Mouse (Mus musculus) layer of hippocampus, adult 2 months (tissue): ENCODE results near the gene Rab36. TPM values are rescaled to one million over a fixed set of nuclear protein-coding genes. Genes with fewer than 3 reads are reported as not detected.

Source experiments
- DNase-seq, 2 experiments: peaks; one replicate each; pipeline ENCODE4 v3.0.0; 2022; ENCODE audit warnings: low spot score in 2 of 2
- H3K27ac ChIP-seq: fragments of 200-600 bp; 2 replicates; pipeline ENCODE4 v1.8.1; 2022
- H3K4me3 ChIP-seq: fragments of 200-600 bp; 2 replicates; pipeline ENCODE4 v1.8.1; 2022; ENCODE audit warnings: mild to moderate bottlenecking
- CTCF ChIP-seq: fragments of 200-600 bp; conservative IDR thresholded peaks from 2 replicates; pipeline ENCODE4 v1.8.1; 2022; ENCODE audit warnings: antibody characterized with exemption, mild to moderate bottlenecking, moderate library complexity
- total RNA-seq, 2 experiments: library from RNA; stranded (reverse); gene quantifications; 2 replicates each; pipeline ENCODE4 v1.2.3; 2021

The Rab36 gene
- total RNA-seq, 2 experiments from 2014 or later: 33.6 to 34.6 TPM

DNA sequence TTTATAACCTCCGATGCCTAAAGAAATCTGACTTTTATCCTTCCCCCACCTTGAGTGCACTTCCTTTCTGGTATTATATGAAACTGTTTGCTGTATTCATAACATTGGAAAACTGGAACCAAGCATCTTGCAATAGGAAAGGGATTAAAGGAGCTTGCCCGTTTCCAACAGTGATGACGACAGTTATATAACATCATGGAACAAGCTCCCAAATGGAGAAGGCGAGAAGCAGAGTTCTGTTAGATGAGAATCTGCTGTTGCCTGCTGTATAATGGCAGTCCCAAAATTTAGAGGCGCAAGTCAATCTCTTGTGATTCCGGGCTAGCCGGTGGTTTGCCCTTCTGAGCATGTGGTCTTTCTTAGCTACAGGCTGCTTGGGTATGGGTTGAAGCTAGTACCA is 58.4 kb downstream of the Rab36 start:
- peak overlapping the region; percentile 83 for H3K27ac ChIP-seq
- DNase-seq: peak in 1 of 2 experiments; percentile 42

DNA sequence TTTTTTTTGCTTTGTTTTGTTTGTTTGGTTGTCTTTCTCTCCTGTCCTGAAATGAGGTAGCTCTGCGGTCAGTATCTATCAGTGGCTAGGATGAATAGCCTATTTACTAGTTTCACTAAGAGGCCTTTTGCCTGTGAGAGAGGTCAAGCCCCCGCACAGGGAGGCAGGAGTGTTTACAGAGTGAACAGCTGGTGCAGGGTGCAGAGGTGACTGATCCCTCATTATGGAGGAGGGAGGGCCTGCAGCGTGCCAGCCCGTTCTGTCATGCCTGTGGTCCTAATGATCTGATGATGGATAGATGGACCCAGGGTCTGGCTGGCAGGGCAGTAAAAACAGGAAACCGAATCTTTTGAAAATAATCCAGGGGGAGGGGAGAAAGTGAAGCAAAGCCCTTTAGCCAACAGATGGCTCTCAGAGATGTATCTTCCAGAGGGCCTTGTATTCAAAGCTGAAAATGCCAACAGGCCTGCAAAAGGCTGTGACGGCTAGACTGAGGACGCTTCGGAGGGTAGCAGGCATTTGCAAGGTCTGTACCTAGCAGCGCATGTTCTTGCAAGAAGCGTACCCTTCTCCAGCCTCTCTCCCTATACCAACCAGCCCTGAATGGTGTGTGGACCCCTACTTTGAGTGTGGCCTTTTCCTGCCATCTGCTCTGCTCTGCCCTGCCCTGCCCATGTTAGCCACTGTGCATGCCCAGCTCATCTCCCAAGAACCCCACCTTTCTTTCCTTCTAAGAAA is 61.8 kb downstream of the Rab36 start:
- Histone ChIP-seq H3K27ac (peak overlapping the region; percentile 74), H3K4me3 (no peak overlapping the region)
- DNase-seq: no peak
- no peak for TF ChIP-seq CTCF

More for the DNA sequence above, 58.4 kb downstream of the Rab36 start:
- no peak overlapping the region for H3K4me3 ChIP-seq
- no peak for TF ChIP-seq CTCF

DNA sequence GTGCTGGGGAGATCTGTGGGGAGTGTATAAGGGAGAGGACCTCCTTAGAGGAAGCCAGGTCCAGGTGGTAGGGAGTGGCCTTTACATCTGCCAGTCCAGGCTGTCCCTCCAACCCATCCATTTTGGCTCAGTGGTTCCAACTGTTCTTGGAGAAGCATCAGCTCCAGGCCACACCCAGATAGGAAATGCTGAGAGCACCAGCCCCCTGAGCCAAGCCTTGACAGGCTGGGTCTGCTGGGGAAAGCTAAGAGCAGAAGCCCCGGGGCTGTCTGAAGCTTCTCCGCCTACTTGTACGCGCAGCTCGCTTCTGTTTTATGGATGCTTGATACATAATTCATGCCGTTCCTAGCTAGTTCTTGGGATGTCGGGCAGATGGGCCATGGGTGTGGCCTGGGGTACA is 63.4 kb downstream of the Rab36 start:
- Histone ChIP-seq H3K4me3 (no peak overlapping the region; the same call in 1 of the 2 replicates), H3K27ac (peak overlapping the region; percentile 90)
- DNase-seq: peak; percentile 59 to 80
- no peak for TF ChIP-seq CTCF

DNA sequence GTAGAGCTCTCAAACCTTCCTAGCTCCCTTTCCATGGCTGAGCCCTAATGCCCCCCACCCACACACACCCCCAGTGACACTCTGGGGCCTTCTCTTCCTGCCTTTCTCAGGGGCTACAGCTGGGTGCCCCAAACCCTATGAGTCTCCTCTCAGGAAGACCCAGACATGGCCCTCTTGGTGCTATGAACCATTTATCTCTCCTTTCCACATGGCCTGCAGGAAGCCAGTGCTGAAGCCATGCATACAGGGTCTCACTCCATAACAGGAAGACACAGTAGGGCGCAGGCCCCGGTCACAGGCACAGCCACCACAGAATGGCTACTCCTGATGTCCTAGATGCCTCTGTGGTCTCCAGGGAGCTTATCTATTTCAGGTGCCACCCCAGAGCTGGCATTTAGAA is 66.6 kb downstream of the Rab36 start:
- Histone ChIP-seq H3K27ac (peak overlapping the region; percentile 77), H3K4me3 (no peak overlapping the region)
- TF ChIP-seq CTCF: no peak
- no peak for DNase-seq

Other genes starting within 250 kb of the Rab36 start
- gene Gnaz, start 69.9 kb upstream of the Rab36 start, total RNA-seq: 100 to 1,000 TPM in 1 of 2 experiments, 10 to 100 TPM in 1; 96.7 to 106 TPM
- under 1 TPM; 0.34 to 1.00 TPM for gene Rsph14, start 4.5 kb upstream of the Rab36 start, total RNA-seq
- gene Bcr, start 23.5 kb downstream of the Rab36 start, total RNA-seq: 100 to 1,000 TPM; 116 to 124 TPM
- 10 to 100 TPM; 43.4 to 48.3 TPM for gene Specc1l, start 175.0 kb downstream of the Rab36 start, total RNA-seq